Mouse (Mus musculus): ENCODE measurements around the gene Nxph1. TPM values are rescaled to one million over a fixed set of nuclear protein-coding genes. Genes with fewer than 3 reads are reported as not detected.

The Nxph1 gene
- polyA plus RNA-seq, 1 experiment = not detected

GRCm38 (mm10) chr6:9002686-9003085 lies 54.5 kb downstream of the Nxph1 start:
- WGBS = 40% methylated on average over 3 of the region's 3 CpGs
- TF ChIP-seq POLR2A (IDR thresholded peaks at IDR 0.05; ENCODE audit: insufficient read depth, low read depth, low read length) (no peak), CTCF (IDR thresholded peaks at IDR 0.05; ENCODE audit: insufficient read depth, low read depth, low read length) (no peak)
- Histone ChIP-seq H3K4me1 (ENCODE audit: control insufficient read depth, insufficient read depth, low read length) (no peaks in the 10 kb centered on the region), H3K27ac (ENCODE audit: insufficient read depth, low read depth, low read length) (no peak overlapping the region), H3K4me3 (ENCODE audit: insufficient read depth, low read depth, low read length) (no peak overlapping the region)

- 82% methylated on average over 1 of the region's 1 CpGs for WGBS
- Histone ChIP-seq H3K4me1 (ENCODE audit: control insufficient read depth, insufficient read depth, low read length) (no peaks in the 10 kb centered on the region), H3K27ac (ENCODE audit: insufficient read depth, low read depth, low read length) (no peak overlapping the region), H3K4me3 (ENCODE audit: insufficient read depth, low read depth, low read length) (no peak overlapping the region)
- TF ChIP-seq POLR2A (IDR thresholded peaks at IDR 0.05; ENCODE audit: insufficient read depth, low read depth, low read length) (no peak), CTCF (IDR thresholded peaks at IDR 0.05; ENCODE audit: insufficient read depth, low read depth, low read length) (no peak)
Measured at GRCm38 (mm10) chr6:9026631-9027030, 78.4 kb downstream of the Nxph1 start.

- Histone ChIP-seq H3K27ac (ENCODE audit: insufficient read depth, low read depth, low read length) (no peak overlapping the region), H3K4me1 (ENCODE audit: control insufficient read depth, insufficient read depth, low read length) (no peaks in the 10 kb centered on the region), H3K4me3 (ENCODE audit: insufficient read depth, low read depth, low read length) (no peak overlapping the region)
- 61% methylated on average over 4 of the region's 4 CpGs for WGBS
- no peak for TF ChIP-seq POLR2A (IDR thresholded peaks at IDR 0.05; ENCODE audit: insufficient read depth, low read depth, low read length)
- no peak for TF ChIP-seq CTCF (IDR thresholded peaks at IDR 0.05; ENCODE audit: insufficient read depth, low read depth, low read length)
Measured at GRCm38 (mm10) chr6:9027146-9027545, 78.9 kb downstream of the Nxph1 start.

- no peaks in the 10 kb centered on the region for H3K4me1 ChIP-seq (ENCODE audit: control insufficient read depth, insufficient read depth, low read length)
- no peak overlapping the region for H3K4me3 ChIP-seq (ENCODE audit: insufficient read depth, low read depth, low read length)
- no peak for TF ChIP-seq POLR2A (IDR thresholded peaks at IDR 0.05; ENCODE audit: insufficient read depth, low read depth, low read length)
- no peak for TF ChIP-seq CTCF (IDR thresholded peaks at IDR 0.05; ENCODE audit: insufficient read depth, low read depth, low read length)
- WGBS = 87% methylated on average over 1 of the region's 1 CpGs
- H3K27ac ChIP-seq (ENCODE audit: insufficient read depth, low read depth, low read length) = no peak overlapping the region
Measured at GRCm38 (mm10) chr6:9028501-9028900, 80.3 kb downstream of the Nxph1 start.

- WGBS = 96% methylated on average over 1 of the region's 1 CpGs
Measured at GRCm38 (mm10) chr6:9039286-9039685, 91.1 kb downstream of the Nxph1 start.

GRCm38 (mm10) chr6:9040991-9041390 lies 92.8 kb downstream of the Nxph1 start:
- TF ChIP-seq CTCF (IDR thresholded peaks at IDR 0.05; ENCODE audit: insufficient read depth, low read depth, low read length) (no peak), POLR2A (IDR thresholded peaks at IDR 0.05; ENCODE audit: insufficient read depth, low read depth, low read length) (no peak)
- Histone ChIP-seq H3K4me3 (ENCODE audit: insufficient read depth, low read depth, low read length) (no peak overlapping the region), H3K4me1 (ENCODE audit: control insufficient read depth, insufficient read depth, low read length) (no peaks in the 10 kb centered on the region), H3K27ac (ENCODE audit: insufficient read depth, low read depth, low read length) (no peak overlapping the region)
- 62% methylated on average over 3 of the region's 3 CpGs for WGBS

More at GRCm38 (mm10) chr6:9039286-9039685, 91.1 kb downstream of the Nxph1 start:
- Histone ChIP-seq H3K27ac (ENCODE audit: insufficient read depth, low read depth, low read length) (no peak overlapping the region), H3K4me1 (ENCODE audit: control insufficient read depth, insufficient read depth, low read length) (no peaks in the 10 kb centered on the region), H3K4me3 (ENCODE audit: insufficient read depth, low read depth, low read length) (no peak overlapping the region)
- TF ChIP-seq CTCF (IDR thresholded peaks at IDR 0.05; ENCODE audit: insufficient read depth, low read depth, low read length) = no peak
- no peak for TF ChIP-seq POLR2A (IDR thresholded peaks at IDR 0.05; ENCODE audit: insufficient read depth, low read depth, low read length)

- Histone ChIP-seq H3K4me3 (ENCODE audit: insufficient read depth, low read depth, low read length) (no peak overlapping the region), H3K4me1 (ENCODE audit: control insufficient read depth, insufficient read depth, low read length) (no peaks in the 10 kb centered on the region), H3K27ac (ENCODE audit: insufficient read depth, low read depth, low read length) (no peak overlapping the region)
- TF ChIP-seq POLR2A (IDR thresholded peaks at IDR 0.05; ENCODE audit: insufficient read depth, low read depth, low read length) (no peak), CTCF (IDR thresholded peaks at IDR 0.05; ENCODE audit: insufficient read depth, low read depth, low read length) (no peak)
- 43% methylated on average over 1 of the region's 1 CpGs for whole genome bisulfite sequencing
Measured at GRCm38 (mm10) chr6:9042391-9042790, 94.2 kb downstream of the Nxph1 start.

GRCm38 (mm10) chr6:9046815-9047214 lies 98.6 kb downstream of the Nxph1 start:
- WGBS = 52% methylated on average over 2 of the region's 2 CpGs
- Histone ChIP-seq H3K4me3 (ENCODE audit: insufficient read depth, low read depth, low read length) (no peak overlapping the region), H3K27ac (ENCODE audit: insufficient read depth, low read depth, low read length) (no peak overlapping the region), H3K4me1 (ENCODE audit: control insufficient read depth, insufficient read depth, low read length) (no peaks in the 10 kb centered on the region)
- no peak for TF ChIP-seq POLR2A (IDR thresholded peaks at IDR 0.05; ENCODE audit: insufficient read depth, low read depth, low read length)
- TF ChIP-seq CTCF (IDR thresholded peaks at IDR 0.05; ENCODE audit: insufficient read depth, low read depth, low read length) = no peak

GRCm38 (mm10) chr6:9061261-9062105 lies 113.3 kb downstream of the Nxph1 start:
- WGBS = 91% methylated on average over 4 of the region's 4 CpGs
- H3K27ac ChIP-seq (ENCODE audit: insufficient read depth, low read depth, low read length) = no peak overlapping the region
- no peak overlapping the region for H3K4me3 ChIP-seq (ENCODE audit: insufficient read depth, low read depth, low read length)
- no peaks in the 10 kb centered on the region for H3K4me1 ChIP-seq (ENCODE audit: control insufficient read depth, insufficient read depth, low read length)
- no peak for TF ChIP-seq CTCF (IDR thresholded peaks at IDR 0.05; ENCODE audit: insufficient read depth, low read depth, low read length)
- no peak for TF ChIP-seq POLR2A (IDR thresholded peaks at IDR 0.05; ENCODE audit: insufficient read depth, low read depth, low read length)
